Mouse (Mus musculus) olfactory bulb, adult 2 months (tissue): ENCODE measurements around the gene Lrmda. TPM values are rescaled to one million over a fixed set of nuclear protein-coding genes. Genes with fewer than 3 reads are reported as not detected.

Experiments
- H3K27ac ChIP-seq: fragments of 200-500 bp; 2 replicates; pipeline ENCODE4 v1.5.1; 2012; ENCODE audit warnings: low read depth, low read length; ENCODE audit not compliant: insufficient read depth
- H3K4me1 ChIP-seq: fragments of 200-500 bp; 2 replicates; pipeline ENCODE4 v1.6.1; 2012; ENCODE audit warnings: low read length; ENCODE audit not compliant: control insufficient read depth, insufficient read depth
- H3K4me3 ChIP-seq: fragments of 200-500 bp; 2 replicates; pipeline ENCODE4 v1.5.1; 2012; ENCODE audit warnings: mild to moderate bottlenecking, low read depth, low read length, moderate library complexity; ENCODE audit not compliant: insufficient read depth
- CTCF ChIP-seq: fragments of 200-500 bp; IDR thresholded peaks from 2 replicates; pipeline ENCODE4 v1.5.1; 2012; ENCODE audit warnings: low read depth, mild to moderate bottlenecking, low read length, moderate library complexity; ENCODE audit not compliant: insufficient read depth
- POLR2A ChIP-seq: fragments of 200-500 bp; IDR thresholded peaks from 2 replicates; pipeline ENCODE4 v1.6.1; 2012; ENCODE audit warnings: mild to moderate bottlenecking, low read depth, low read length, moderate library complexity; ENCODE audit not compliant: insufficient read depth
- WGBS: fragments of 180-500 bp; shearing (Covaris S2); methylation state at CpG from one replicate; pipeline ENCODE4 v1.1.7; 2018; 5-methylcytosine and 5-hydroxymethylcytosine counted together
- polyA plus RNA-seq: library from polyadenylated mRNA; stranded (reverse); fragments of >200 nt; gene quantifications from 2 replicates; pipeline ENCODE4 v1.2.4, GENCODE M21; 2012; ENCODE audit warnings: low replicate concordance; ENCODE audit not compliant: missing spikeins, insufficient read depth, insufficient read length

Gene Lrmda
- polyA plus RNA-seq, 1 experiment, result not detected

DNA sequence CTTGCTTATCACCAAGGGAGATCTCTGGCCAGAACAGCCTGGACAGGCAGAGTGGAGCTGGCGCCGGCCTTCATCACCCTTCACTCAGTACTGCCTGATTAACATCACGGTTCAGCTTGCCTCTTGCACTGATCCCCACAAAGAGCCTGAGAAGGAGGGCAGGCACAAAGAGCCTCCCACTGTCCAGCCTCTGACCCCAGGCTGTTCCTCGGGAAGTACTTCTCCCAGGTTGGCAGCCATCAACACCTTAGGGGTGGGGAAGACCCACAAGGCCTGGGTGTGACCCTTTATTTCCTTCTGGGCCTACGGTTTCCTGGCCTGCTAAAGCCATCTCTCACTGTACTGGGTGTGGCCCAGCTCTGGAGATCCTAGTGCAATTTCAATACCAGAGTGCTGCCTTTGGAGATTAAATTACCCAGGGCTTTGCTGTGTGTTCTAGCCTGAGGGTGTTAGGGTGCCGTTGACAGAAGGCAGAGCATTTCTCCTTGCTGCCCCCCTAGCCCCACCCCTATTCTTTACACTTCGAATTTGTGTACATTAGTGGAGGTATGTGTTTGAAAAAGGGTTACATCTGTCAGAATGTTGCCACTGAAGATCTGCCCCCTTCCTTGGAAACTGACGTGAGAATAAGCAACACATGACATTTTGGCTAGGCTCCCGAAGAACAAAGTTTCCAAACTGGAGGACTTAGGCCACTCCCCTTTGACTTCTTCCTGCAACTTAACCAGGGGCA is 628.5 kb downstream of the Lrmda start:
- Histone ChIP-seq H3K27ac (no peak overlapping the region), H3K4me1 (peaks cover 2% of the 10 kb centered on the region; the same call in 1 of the 2 replicates), H3K4me3 (no peak overlapping the region)
- TF ChIP-seq CTCF, result no peak
- no peak for TF ChIP-seq POLR2A
- WGBS, result 89% methylated on average over 9 of the region's 9 CpGs

DNA sequence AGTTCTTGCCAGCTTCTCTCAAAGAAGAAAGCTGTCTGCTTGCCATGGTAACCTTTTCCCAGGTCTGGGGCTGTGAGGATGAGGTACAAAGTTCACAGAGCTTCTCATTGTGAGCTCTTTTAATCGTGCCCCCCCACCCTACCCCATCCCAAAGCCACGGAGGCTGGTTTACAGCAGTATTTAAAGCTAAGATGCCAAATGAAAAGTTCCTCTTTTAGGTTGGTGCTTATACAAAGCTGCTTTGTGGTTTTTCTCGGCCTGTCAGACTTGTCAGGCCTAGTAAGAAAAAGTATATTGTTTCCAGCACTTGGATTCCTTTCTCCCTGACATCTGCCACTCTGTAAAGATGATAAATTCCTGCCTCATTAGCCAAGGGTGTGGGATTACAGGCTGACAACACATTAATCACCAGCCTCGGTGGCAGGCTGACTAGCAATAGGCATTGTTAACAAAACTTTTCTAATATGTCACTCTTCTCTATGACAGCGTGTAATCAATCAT is 629.9 kb downstream of the Lrmda start:
- 37% methylated on average over 5 of the region's 5 CpGs for WGBS

DNA sequence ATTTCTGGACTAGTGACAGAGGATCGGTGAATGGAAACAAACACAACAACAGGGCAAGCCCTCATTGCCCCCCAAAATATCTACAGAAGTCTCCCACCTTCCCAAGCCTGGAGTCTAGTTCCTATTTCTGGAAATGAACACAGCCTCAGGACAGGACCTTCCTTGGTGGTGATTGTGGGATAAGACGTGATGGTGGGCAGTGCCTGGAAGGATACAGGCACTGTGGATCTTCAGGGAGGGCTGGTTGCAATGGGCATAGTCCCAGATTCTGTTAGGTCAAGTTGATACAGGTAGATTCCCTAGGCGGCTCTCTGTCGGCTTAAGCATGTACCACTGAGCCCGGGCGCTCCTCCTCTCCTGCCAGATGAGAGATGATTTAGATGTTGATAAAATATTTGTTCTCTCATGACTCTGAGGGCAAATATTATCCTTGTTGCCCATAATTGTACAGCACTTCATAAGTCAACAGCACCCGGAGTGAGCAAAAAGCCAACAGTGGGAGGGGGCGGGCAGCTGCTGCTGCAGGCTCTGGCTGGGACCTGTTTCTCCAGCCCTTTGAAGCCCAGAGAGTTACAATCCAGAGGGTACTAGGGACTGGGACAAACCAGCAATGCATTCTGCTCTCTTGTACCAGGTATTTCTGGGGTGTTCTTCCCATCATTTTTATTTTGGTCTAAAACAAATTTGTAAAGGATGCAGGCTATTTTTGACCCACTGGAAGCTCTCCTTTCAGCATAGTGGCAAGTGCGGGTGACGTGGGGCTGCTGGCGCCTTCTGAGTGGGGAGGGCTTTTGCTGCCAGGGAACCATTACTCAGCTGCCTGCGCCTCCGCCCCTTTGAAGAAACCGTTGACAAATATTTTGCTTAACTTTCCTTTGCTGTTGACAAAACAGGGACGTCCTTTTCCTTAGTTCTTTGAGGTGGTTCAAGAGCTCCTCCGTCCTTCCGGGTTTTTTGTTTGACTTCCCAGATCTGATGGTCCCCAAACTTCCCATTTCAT is 630.8 kb downstream of the Lrmda start:
- Histone ChIP-seq H3K27ac (no peak overlapping the region), H3K4me1 (peaks cover 2% of the 10 kb centered on the region; the same call in 1 of the 2 replicates), H3K4me3 (no peak overlapping the region)
- TF ChIP-seq POLR2A (no peak), CTCF (no peak)
- 58% methylated on average over 17 of the region's 17 CpGs for WGBS

More for the DNA sequence above, 629.9 kb downstream of the Lrmda start:
- H3K4me3 ChIP-seq, result no peak overlapping the region
- H3K4me1 ChIP-seq, result peaks cover 2% of the 10 kb centered on the region; the same call in 1 of the 2 replicates
- TF ChIP-seq CTCF (no peak), POLR2A (no peak)
- H3K27ac ChIP-seq, result no peak overlapping the region

DNA sequence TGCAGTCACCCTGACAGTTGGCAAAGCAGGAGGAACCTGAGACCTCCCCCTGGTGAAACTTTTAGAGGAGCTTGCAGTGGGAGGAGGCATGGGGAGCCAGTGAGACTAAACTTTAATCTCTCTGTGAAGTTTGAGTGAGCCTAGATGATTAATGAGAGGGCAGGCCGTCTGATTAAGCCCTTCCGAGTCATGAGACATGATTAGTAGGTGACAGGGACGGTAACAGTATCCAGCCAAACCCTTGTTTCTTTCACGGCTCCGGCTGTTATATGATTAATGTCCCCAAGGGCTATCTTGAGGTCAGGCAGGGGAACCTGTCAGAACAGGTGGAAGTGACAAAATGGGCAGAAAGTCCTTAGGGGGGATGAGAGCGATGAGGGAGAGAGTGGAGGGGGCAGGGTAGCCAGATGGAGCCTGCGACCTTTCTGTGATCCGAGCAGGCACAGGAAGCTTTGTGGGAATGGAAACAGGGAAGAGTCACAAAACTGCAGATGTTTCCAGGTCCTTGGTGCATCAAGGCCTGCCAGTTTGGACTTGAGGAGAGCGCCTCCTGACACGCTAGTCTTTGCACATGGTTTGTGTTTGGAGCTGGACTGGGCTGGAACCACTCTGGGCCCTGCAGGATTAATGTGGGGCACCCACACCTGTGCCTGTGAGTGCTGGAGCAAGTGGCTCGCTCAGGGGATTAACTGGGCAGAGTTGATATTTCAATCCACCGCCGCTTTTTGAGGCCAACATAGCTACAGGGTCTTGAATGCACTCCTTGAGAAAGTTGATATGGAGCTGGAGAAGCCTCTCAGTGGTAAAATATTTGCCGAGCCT is 631.8 kb downstream of the Lrmda start:
- TF ChIP-seq POLR2A (no peak), CTCF (no peak)
- Histone ChIP-seq H3K4me1 (peaks cover 2% of the 10 kb centered on the region; the same call in 1 of the 2 replicates), H3K27ac (no peak overlapping the region), H3K4me3 (no peak overlapping the region)
- 83% methylated on average over 14 of the region's 14 CpGs for WGBS

DNA sequence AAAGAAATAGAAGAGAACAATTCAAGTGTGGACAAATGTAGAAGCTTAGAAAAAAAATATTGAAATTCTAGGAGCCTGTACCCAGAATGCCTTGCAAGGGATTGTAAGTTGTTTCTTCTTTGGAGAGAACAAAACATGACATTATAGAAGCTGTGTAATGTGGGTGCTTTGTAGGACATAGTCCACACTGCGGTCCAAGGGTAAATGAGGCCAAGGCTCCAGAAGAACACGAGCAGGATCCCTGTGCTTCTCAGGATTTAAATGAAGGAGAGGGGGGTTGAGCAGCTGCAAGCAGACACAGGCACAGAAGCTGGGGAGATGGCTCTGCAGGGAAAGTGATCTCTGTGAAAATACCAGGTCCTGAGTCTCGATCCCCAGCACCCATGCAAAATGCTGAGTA is 643.0 kb downstream of the Lrmda start:
- WGBS, result 78% methylated on average over 3 of the region's 3 CpGs
- Histone ChIP-seq H3K27ac (no peak overlapping the region), H3K4me1 (no peaks in the 10 kb centered on the region), H3K4me3 (no peak overlapping the region)
- TF ChIP-seq POLR2A (no peak), CTCF (no peak)

DNA sequence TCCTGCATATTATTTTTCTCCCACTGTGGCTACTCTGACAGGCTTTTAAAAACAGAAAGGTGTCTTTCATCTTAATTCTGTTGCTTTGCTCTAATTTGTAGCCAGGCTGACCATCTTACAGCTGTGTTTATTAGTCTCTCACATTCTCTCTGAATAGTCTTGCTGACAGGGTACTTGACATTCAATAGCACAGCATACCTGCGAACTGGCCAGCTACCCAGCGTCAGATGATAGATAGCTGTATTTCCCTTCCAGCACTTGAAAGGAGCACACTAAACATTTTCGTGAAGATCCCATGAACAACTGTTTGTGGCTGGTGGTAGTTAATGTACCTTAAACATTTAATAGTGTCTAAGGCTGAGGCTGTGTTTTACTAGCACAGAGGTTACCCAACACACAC is 646.9 kb downstream of the Lrmda start:
- no peaks in the 10 kb centered on the region for H3K4me1 ChIP-seq
- no peak overlapping the region for H3K4me3 ChIP-seq
- no peak overlapping the region for H3K27ac ChIP-seq
- WGBS, result 97% methylated on average over 3 of the region's 3 CpGs
- no peak for TF ChIP-seq POLR2A
- TF ChIP-seq CTCF, result no peak

DNA sequence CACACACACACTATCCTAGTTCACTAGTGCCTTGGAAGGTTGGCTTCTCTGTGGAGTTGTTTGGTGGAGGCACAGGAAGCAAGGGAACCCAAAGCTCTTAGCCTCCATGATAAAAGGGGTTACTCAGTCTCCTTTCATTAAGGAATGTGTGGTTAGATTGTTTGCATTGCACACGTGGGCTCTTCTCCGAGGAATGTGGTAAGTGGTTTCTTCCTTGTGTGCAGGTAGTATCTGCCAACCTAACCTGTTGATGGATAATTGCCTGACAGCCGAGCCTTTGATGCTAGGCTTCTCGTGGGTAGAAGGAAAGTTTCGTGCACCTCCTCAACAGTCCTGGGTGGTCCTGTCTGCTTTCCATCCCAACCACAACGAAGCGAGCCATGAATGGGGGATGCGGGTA is 648.8 kb downstream of the Lrmda start:
- Histone ChIP-seq H3K27ac (no peak overlapping the region), H3K4me1 (no peaks in the 10 kb centered on the region), H3K4me3 (no peak overlapping the region)
- no peak for TF ChIP-seq POLR2A
- no peak for TF ChIP-seq CTCF
- 90% methylated on average over 8 of the region's 8 CpGs for WGBS

DNA sequence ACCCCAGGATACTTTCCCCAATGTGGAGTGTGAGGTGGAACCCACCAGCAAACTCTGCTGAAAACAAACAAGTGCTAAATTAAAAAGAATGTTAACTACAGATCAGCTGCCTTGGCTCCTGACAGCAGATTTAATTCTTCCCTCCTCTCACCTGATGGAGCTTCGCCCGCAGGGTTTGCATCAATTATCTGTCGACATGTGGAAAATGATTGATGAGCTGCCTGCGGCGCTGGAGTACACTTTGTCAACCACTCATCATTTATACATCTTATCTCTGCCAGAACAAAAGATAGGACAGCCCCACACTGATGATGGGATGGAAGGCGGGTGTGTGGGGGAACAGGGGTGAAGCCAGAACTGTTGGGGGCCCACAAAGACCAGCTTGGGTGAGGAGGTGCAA is 649.2 kb downstream of the Lrmda start:
- H3K4me1 ChIP-seq, result no peaks in the 10 kb centered on the region
- H3K27ac ChIP-seq, result no peak overlapping the region
- no peak overlapping the region for H3K4me3 ChIP-seq
- TF ChIP-seq POLR2A (no peak), CTCF (no peak)
- 93% methylated on average over 6 of the region's 6 CpGs for WGBS

DNA sequence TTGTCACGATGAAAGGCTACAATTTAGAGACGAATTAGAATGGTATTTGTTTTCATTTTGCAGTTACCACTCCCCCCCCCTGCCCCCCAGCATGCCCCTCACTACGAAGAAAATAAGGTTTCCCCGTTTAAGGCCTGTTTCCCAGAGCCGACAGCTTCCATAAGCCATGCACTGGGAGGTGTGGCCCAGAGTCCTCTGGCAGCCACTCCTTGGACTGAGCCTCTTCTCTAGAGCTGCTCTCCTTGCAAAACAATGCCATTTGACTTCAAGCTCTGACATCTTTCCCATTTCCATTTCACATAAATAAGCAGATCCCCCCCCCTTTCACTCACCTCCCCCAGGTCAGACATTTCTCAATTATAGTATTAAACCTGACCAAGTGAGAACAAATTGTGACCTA is 654.1 kb downstream of the Lrmda start:
- Histone ChIP-seq H3K4me3 (no peak overlapping the region), H3K4me1 (no peaks in the 10 kb centered on the region), H3K27ac (no peak overlapping the region)
- WGBS, result 41% methylated on average over 5 of the region's 5 CpGs
- TF ChIP-seq POLR2A (no peak), CTCF (no peak)
